Mouse (Mus musculus) bone marrow macrophage, adult 2 months (primary cell): ENCODE data around the gene Cldn14.

Experiments
- CTCF ChIP-seq: IDR thresholded peaks from 2 replicates; pipeline ENCODE4 v1.5.1; 2012; ENCODE audit warnings: low read depth, mild to moderate bottlenecking, low read length, moderate library complexity
- POLR2A ChIP-seq: IDR thresholded peaks from 2 replicates; pipeline ENCODE4 v1.6.1; 2012; ENCODE audit warnings: mild to moderate bottlenecking, low read depth, low read length, borderline replicate concordance

GRCm38 (mm10) chr16:93907761-93908160 is 100.9 kb downstream of the Cldn14 start:
- TF ChIP-seq CTCF, result no peak
- TF ChIP-seq POLR2A, result no peak
